Mouse (Mus musculus): ENCODE measurements around the gene Cap1. TPM values are rescaled to one million over a fixed set of nuclear protein-coding genes. Genes with fewer than 3 reads are reported as not detected.

The Cap1 gene
- 10 to 100 TPM; 46.3 to 52.7 TPM for total RNA-seq (2021)
- long read RNA-seq, experiment 1, partial matches to known transcripts: 2 of 10 reads
- long read RNA-seq, experiment 1, other reads (novel, unspliced or antisense): 3 of 10 reads
- long read RNA-seq, experiment 2, partial matches to known transcripts: 2 of 7 reads
- long read RNA-seq, experiment 2, other reads (novel, unspliced or antisense): 0 of 7 reads

DNA sequence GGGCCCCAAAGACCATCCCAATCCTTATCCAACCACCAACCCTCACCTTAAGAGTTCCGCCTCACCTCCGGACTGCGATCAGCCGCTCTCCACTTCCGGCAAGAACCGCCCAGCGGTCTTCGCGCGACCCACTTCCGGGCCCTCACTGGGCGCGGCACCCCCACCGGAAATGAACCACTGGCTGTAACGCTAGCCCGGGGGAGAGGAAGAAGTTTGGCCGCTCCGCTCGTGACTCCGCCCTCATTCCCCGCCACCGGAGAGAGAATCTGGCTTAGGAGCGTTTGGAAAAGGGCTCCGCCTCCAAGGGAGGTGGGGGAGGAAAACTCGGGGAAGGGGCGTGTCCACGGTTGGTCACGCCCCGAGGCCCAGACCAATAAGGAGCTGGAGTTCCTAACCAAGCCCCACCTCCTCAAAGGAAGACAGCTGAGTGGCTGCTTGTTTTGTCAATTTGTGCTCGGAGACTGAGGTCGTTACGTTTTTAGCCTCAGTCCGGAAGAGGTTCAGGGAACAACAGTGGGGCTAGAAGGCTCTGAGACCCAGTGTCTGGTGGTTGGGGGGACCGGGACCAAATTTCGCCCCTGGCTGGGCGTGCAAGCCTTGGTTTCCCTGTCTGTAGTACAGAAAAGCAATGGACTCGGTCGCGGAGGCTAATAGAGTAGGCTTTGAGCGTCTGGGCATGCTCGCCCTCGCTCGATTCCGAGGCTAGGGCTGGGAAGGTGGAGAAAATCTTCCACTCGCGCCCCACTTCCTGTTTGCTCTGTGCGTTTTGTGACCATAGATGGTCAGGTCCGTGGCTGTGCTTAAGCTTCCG is at the start of gene Cap1:
Cap1 (minus strand) TSS at position 289 of the 811 bp plus-strand sequence.
- peak; percentile 98 to 99 for DNase-seq

- peak in 1 of 2 experiments; percentile 8 for DNase-seq
Observed at GRCm38 (mm10) chr4:122933857-122934256, 48.0 kb upstream of the Cap1 start.

GRCm38 (mm10) chr4:122933051-122933591 is 47.3 kb upstream of the Cap1 start:
- DNase-seq: no peak

DNA sequence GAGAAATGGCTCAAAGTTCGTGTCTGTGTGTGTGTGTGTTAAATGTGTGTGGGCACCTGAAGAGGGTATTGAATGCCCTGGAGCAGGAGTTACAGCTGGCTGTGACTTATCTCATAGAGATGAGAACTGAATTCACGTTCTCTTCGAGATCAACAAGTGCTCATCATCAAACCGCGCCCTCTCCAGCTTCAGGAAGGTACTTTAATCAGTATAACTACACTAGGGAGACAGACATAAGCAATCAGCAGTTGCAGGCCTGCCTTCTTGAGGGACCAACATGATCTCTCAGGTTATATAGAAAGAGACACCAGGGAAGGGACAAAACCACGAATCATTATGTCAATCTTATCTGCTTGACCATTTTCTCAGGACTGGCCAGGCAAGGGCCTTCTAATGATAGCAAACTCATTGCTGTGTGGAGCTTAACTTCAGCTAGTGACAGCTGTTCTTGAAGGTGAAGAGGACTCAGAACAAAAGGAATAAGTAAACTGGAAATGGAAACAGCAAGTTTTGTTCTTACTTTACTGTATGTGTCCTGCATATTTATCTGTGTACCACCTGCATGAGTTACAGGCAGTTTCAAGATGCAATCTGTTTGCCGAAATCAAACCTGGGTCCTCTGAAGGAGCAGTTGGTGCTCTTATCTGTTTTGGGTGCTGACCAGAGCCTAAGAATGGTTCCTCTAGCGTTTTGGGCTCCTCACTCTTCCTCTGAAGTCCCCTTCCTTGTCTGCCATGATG is 46.6 kb upstream of the Cap1 start:
- DNase-seq: no peak

- no peak for DNase-seq
Observed at GRCm38 (mm10) chr4:122930939-122931590, 45.2 kb upstream of the Cap1 start.

DNA sequence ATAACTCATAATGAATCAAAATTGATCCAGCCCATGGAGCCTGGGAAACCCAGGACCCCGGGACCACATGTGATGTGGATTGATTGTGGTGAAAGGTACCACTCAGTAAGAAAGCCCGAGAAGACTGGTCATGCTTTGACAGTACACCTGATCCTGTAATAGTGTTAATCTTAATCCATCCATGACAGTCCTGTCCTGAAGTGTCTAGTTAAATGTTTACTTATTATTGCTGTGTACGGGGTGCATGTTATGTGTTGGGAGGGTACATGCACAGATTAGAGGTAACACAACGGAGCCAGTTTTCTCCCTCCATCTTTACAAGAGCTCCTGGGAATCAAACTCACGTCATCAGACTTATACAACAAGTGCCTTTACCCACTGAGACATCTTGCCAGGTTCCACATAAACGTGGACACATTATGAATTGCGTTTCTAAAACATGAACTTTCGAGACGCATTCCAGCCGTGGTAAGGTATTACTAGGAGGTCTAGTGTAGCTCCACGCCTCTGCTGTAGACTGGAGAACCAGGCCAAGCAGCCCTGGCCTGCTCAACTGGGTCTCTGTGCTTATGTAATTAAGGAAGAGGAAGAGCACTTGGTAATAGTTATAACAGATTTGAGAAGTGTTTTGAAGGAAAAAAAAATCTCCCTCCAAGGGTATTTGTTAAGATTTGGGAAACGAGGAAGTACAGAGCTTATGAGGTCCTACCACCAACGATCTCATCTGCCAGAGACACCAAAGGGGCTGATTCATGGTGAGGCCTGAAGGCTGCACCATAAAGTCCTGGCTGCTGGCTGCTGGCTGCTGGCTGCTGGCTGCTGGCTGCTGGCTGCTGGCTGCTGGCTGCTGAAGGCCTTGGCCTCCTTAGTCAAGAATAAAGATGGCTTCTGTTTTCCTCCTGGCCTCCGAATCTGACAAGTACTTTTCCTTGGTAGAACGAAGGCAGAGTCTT is 37.8 kb upstream of the Cap1 start:
- peak; percentile 25 to 39 for DNase-seq

- peak in 1 of 2 experiments; percentile 27 for DNase-seq
Observed at GRCm38 (mm10) chr4:122922841-122923240, 37.0 kb upstream of the Cap1 start.

GRCm38 (mm10) chr4:122915985-122916384 is 30.1 kb upstream of the Cap1 start:
- no peak for DNase-seq

- DNase-seq: no peak
Observed at GRCm38 (mm10) chr4:122914186-122914585, 28.3 kb upstream of the Cap1 start.

DNA sequence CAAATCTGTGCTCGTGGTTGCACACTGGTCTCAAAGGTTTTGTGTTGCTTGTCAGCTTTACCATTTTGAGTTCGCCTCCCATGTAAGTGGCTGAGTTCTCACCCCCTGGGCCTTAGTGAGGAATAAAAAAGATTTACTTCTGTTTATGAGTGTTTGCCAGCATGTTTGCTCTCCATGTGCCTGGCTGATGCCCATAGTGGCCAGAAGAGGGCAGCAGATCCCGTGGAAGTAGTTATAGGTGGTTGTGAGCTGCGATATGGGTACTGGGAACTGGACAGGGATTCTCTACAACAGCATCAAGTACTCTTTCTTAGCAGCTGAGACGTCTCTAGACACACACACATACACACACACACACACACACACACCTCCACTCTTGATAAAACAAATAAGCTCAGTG is 26.8 kb upstream of the Cap1 start:
- no peak for DNase-seq

GRCm38 (mm10) chr4:122910577-122910976 is 24.7 kb upstream of the Cap1 start:
- DNase-seq: no peak

GRCm38 (mm10) chr4:122909572-122910189 is 23.8 kb upstream of the Cap1 start:
- DNase-seq: no peak

DNA sequence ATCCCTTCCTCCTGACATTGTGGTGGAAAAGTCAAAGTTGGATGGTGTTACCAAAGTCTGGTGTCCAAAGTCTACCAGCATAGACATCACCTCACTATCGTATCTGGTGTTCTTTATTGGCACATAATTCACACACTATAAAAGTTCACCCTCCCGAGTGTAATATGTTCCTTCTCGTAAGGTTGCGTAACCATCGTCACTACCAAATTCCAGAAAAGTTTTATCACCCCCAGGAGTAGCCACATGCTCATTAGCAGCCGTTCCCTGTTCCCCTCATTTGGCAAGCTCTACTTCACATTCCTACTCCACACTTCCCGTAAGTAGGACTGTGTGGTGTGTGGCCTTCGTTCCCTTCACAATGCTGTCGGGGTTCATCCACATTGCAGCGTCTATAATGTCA is 19.5 kb upstream of the Cap1 start:
- DNase-seq: no peak

GRCm38 (mm10) chr4:122903709-122904108 is 17.9 kb upstream of the Cap1 start:
- no peak for DNase-seq

GRCm38 (mm10) chr4:122902156-122902555 is 16.3 kb upstream of the Cap1 start:
- no peak for DNase-seq

DNA sequence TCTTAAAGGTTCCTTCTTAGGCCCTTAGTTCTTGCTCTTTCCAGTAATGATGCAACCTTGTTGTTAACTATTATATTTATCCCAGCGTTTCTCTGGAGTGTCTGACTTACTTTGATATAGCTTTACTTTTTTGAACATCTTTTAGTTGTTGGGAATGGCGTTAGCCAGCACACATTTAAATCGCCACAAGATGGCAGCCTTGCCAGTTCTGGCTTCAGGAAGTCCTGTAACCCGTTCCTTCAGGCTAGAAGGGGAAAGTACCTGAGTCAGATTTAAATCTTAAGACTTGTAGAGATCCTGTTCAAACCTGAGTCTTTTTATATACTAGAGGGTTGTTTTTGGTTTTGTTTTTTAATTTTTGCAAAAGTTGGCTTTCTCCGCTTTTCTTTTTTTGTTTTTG is 12.5 kb upstream of the Cap1 start:
- DNase-seq: peak; percentile 63 to 78

DNA sequence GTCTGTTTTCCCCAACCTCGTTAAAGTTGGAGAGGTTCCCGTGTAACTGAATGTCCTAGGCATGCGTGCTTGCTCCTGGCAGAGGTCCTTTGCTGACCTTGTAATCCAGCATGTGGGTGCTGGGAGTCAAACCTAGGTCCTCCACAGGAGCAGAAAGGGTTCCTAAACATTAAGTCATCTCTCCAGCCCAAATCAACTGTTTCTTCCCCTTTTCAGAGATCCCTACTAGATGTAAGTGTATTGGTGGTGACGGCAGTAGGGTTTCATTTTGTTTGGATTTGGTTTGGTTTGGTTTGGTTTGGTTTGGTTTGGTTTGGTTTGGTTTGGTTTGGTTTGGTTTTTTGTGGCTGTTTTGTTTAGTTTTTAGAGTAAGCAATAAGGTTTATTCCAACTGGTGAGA is 11.9 kb upstream of the Cap1 start:
- no peak for DNase-seq

DNA sequence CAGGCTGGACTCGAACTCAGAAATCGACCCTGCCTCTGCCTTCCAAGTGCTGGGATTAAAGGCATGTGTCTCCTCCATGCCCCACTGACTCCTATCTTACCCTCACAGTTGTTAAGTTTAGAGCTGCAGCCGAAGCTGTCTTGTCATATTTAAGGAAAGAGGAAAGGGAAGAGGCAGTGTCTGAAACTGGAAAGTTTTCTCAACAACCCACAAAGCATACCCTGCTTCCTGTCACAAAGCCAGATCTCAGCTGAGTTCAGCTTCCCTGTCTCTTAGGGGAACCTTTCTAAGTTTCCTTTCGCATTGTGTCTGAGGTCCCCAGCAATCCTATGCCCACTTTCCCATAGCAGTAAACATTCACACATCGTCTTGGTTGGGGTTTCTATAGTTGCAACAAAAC is 6.3 kb upstream of the Cap1 start:
- DNase-seq: peak in 1 of 2 experiments; percentile 65

- no peak for DNase-seq
Observed at GRCm38 (mm10) chr4:122891597-122891996, 5.7 kb upstream of the Cap1 start.

GRCm38 (mm10) chr4:122890881-122891481 is 5.1 kb upstream of the Cap1 start:
- peak; percentile 83 to 87 for DNase-seq

Data from heart, adult 18-20 months (tissue).